Mouse (Mus musculus): ENCODE measurements around the gene Spata1. TPM values are rescaled to one million over a fixed set of nuclear protein-coding genes. Genes with fewer than 3 reads are reported as not detected.

Gene Spata1
- polyA plus RNA-seq, 1 experiment from 2014 or later, result 6.8 TPM

DNA sequence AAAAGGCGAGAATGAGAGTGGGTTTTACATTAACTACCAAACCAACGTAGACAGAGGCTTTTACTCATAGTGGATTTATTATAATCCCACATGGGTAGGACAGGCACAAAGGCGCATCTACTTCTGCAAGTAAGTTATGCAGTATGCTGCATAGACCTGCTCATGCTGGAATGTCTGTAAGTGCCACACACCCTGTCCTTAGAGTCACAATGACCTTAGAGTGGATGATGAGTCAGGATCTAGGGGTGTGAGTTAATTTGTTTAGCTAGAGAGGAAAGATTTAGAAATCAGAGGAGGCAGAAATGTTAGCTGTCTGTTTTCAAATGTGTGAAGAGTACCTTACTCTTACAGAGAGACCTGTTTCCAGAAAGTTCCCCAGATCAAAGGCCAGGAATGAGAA lies 52.0 kb downstream of the Spata1 start:
- 89% methylated on average over 3 of the region's 3 CpGs for WGBS
- H3K27me3 ChIP-seq (ENCODE audit: control insufficient read depth, insufficient read depth, low read length), result no peaks in the 10 kb centered on the region
- no peak overlapping the region for H3K4me3 ChIP-seq (ENCODE audit: low read length)
- H3K4me1 ChIP-seq (ENCODE audit: control insufficient read depth, insufficient read depth, low read length), result no peaks in the 10 kb centered on the region
- H3K4me2 ChIP-seq (replicated peaks; ENCODE audit: low read depth, low read length), result no peak overlapping the region
- H3K9me3 ChIP-seq (ENCODE audit: control insufficient read depth, low read length), result no peaks in the 10 kb centered on the region
- H3K9ac ChIP-seq (ENCODE audit: low read depth, low read length), result no peak overlapping the region
- H3K36me3 ChIP-seq (ENCODE audit: control insufficient read depth, insufficient read depth, low read length), result no peaks in the 10 kb centered on the region
- ATAC-seq (ENCODE audit: low FRiP score, low TSS enrichment), result no peak
- H3K27ac ChIP-seq (ENCODE audit: low read depth, low read length), result no peak overlapping the region

DNA sequence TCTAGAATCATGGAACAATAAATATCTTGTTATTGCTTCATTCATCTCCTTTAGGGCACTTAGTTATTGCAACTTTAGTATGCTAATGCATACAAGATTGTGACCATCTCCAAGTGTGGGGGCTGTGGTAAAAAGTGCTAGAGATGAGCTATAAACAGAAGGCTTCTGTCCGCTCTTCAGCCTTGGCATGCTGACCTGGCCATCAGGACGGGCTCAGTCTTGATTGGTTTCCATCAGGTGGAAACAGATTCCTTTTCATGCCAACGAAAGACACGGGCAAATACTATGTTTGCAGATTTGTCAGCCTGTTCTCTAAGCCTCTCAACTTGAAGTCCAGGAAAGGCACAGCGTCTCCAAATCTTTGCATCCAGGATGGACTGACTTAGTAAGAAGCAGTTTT lies 52.4 kb downstream of the Spata1 start:
- ATAC-seq (ENCODE audit: low FRiP score, low TSS enrichment), result no peak
- H3K9me3 ChIP-seq (ENCODE audit: control insufficient read depth, low read length), result no peaks in the 10 kb centered on the region
- no peak overlapping the region for H3K27ac ChIP-seq (ENCODE audit: low read depth, low read length)
- no peaks in the 10 kb centered on the region for H3K36me3 ChIP-seq (ENCODE audit: control insufficient read depth, insufficient read depth, low read length)
- 91% methylated on average over 5 of the region's 5 CpGs for WGBS
- H3K27me3 ChIP-seq (ENCODE audit: control insufficient read depth, insufficient read depth, low read length), result no peaks in the 10 kb centered on the region
- no peaks in the 10 kb centered on the region for H3K4me1 ChIP-seq (ENCODE audit: control insufficient read depth, insufficient read depth, low read length)
- no peak overlapping the region for H3K4me3 ChIP-seq (ENCODE audit: low read length)
- H3K4me2 ChIP-seq (replicated peaks; ENCODE audit: low read depth, low read length), result no peak overlapping the region
- H3K9ac ChIP-seq (ENCODE audit: low read depth, low read length), result no peak overlapping the region

DNA sequence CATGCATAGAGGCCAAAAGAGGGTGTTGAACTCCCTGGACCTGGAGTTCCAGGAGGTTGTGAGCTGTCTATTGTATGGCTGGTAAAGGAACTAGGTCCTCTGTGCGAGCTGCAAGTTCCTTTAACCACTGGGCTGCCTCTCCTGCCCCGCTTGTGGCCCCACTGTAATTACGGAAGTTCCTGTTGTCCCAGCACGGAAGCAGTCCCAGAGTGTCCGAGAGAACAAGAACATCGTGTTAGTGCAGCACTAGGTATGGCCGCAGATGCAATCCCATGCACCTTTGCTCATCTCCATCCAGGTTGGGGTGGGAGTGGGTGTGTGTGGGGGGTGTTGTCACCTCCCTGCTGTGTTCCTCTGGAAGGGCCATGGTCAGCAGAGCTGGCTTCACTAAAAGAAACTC lies 54.7 kb downstream of the Spata1 start:
- no peaks in the 10 kb centered on the region for H3K4me1 ChIP-seq (ENCODE audit: control insufficient read depth, insufficient read depth, low read length)
- no peaks in the 10 kb centered on the region for H3K9me3 ChIP-seq (ENCODE audit: control insufficient read depth, low read length)
- H3K27me3 ChIP-seq (ENCODE audit: control insufficient read depth, insufficient read depth, low read length), result no peaks in the 10 kb centered on the region
- ATAC-seq (ENCODE audit: low FRiP score, low TSS enrichment), result no peak
- peaks cover 8% of the 10 kb centered on the region; the same call in 1 of the 2 replicates for H3K36me3 ChIP-seq (ENCODE audit: control insufficient read depth, insufficient read depth, low read length)
- no peak overlapping the region for H3K4me3 ChIP-seq (ENCODE audit: low read length)
- WGBS, result 87% methylated on average over 7 of the region's 7 CpGs
- no peak overlapping the region for H3K4me2 ChIP-seq (replicated peaks; ENCODE audit: low read depth, low read length)
- no peak overlapping the region for H3K9ac ChIP-seq (ENCODE audit: low read depth, low read length)
- H3K27ac ChIP-seq (ENCODE audit: low read depth, low read length), result no peak overlapping the region

- no peak overlapping the region for H3K9ac ChIP-seq (ENCODE audit: low read depth, low read length)
- H3K9me3 ChIP-seq (ENCODE audit: control insufficient read depth, low read length), result no peaks in the 10 kb centered on the region
- no peak for ATAC-seq (ENCODE audit: low FRiP score, low TSS enrichment)
- H3K27ac ChIP-seq (ENCODE audit: low read depth, low read length), result no peak overlapping the region
- no peak overlapping the region for H3K4me3 ChIP-seq (ENCODE audit: low read length)
- no peaks in the 10 kb centered on the region for H3K27me3 ChIP-seq (ENCODE audit: control insufficient read depth, insufficient read depth, low read length)
- WGBS, result 96% methylated on average over 7 of the region's 7 CpGs
- no peak overlapping the region for H3K4me2 ChIP-seq (replicated peaks; ENCODE audit: low read depth, low read length)
- no peaks in the 10 kb centered on the region for H3K4me1 ChIP-seq (ENCODE audit: control insufficient read depth, insufficient read depth, low read length)
- H3K36me3 ChIP-seq (ENCODE audit: control insufficient read depth, insufficient read depth, low read length), result peaks cover 13% of the 10 kb centered on the region
Measured at GRCm38 (mm10) chr3:146443380-146443779, 56.2 kb downstream of the Spata1 start.

GRCm38 (mm10) chr3:146442936-146443335 lies 56.6 kb downstream of the Spata1 start:
- Histone ChIP-seq H3K9ac (ENCODE audit: low read depth, low read length) (no peak overlapping the region), H3K27me3 (ENCODE audit: control insufficient read depth, insufficient read depth, low read length) (no peaks in the 10 kb centered on the region), H3K4me3 (ENCODE audit: low read length) (no peak overlapping the region), H3K9me3 (ENCODE audit: control insufficient read depth, low read length) (no peaks in the 10 kb centered on the region), H3K4me1 (ENCODE audit: control insufficient read depth, insufficient read depth, low read length) (no peaks in the 10 kb centered on the region), H3K36me3 (ENCODE audit: control insufficient read depth, insufficient read depth, low read length) (peaks cover 17% of the 10 kb centered on the region), H3K4me2 (replicated peaks; ENCODE audit: low read depth, low read length) (no peak overlapping the region), H3K27ac (ENCODE audit: low read depth, low read length) (no peak overlapping the region)
- WGBS, result 92% methylated on average over 8 of the region's 8 CpGs
- ATAC-seq (ENCODE audit: low FRiP score, low TSS enrichment), result no peak

- H3K9ac ChIP-seq (ENCODE audit: low read depth, low read length), result no peak overlapping the region
- H3K4me2 ChIP-seq (replicated peaks; ENCODE audit: low read depth, low read length), result no peak overlapping the region
- ATAC-seq (ENCODE audit: low FRiP score, low TSS enrichment), result no peak
- H3K27ac ChIP-seq (ENCODE audit: low read depth, low read length), result no peak overlapping the region
- peaks cover 18% of the 10 kb centered on the region for H3K36me3 ChIP-seq (ENCODE audit: control insufficient read depth, insufficient read depth, low read length)
- no peaks in the 10 kb centered on the region for H3K9me3 ChIP-seq (ENCODE audit: control insufficient read depth, low read length)
- H3K4me3 ChIP-seq (ENCODE audit: low read length), result no peak overlapping the region
- H3K4me1 ChIP-seq (ENCODE audit: control insufficient read depth, insufficient read depth, low read length), result no peaks in the 10 kb centered on the region
- WGBS, result 92% methylated on average over 7 of the region's 7 CpGs
- no peaks in the 10 kb centered on the region for H3K27me3 ChIP-seq (ENCODE audit: control insufficient read depth, insufficient read depth, low read length)
Measured at GRCm38 (mm10) chr3:146442484-146442883, 57.1 kb downstream of the Spata1 start.

- Histone ChIP-seq H3K9me3 (ENCODE audit: control insufficient read depth, low read length) (no peaks in the 10 kb centered on the region), H3K4me2 (replicated peaks; ENCODE audit: low read depth, low read length) (no peak overlapping the region), H3K27me3 (ENCODE audit: control insufficient read depth, insufficient read depth, low read length) (no peaks in the 10 kb centered on the region), H3K9ac (ENCODE audit: low read depth, low read length) (no peak overlapping the region), H3K4me1 (ENCODE audit: control insufficient read depth, insufficient read depth, low read length) (no peaks in the 10 kb centered on the region), H3K27ac (ENCODE audit: low read depth, low read length) (no peak overlapping the region), H3K4me3 (ENCODE audit: low read length) (no peak overlapping the region), H3K36me3 (ENCODE audit: control insufficient read depth, insufficient read depth, low read length) (peaks cover 34% of the 10 kb centered on the region)
- ATAC-seq (ENCODE audit: low FRiP score, low TSS enrichment), result no peak
- 91% methylated on average over 7 of the region's 7 CpGs for WGBS
Measured at GRCm38 (mm10) chr3:146440422-146440821, 59.1 kb downstream of the Spata1 start.

DNA sequence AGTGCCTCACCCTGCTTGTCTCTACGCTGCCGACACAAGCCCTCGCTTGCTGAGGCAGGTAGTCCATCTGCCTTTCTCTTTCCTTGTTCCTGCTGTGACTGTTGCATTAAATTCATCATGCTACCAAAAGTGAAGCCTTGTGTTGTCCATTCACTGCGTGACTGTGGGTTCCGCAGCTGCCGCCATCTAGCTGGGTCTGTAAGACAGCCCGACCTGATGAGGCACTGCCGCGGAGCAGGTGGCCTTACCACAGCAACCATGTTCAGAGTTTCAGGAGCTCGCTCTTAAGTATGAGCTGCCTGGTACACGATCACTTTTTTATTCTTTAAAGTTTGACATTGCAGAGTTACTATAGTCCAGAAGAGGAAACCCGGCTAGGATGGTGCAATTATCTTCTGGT lies 59.5 kb downstream of the Spata1 start:
- no peaks in the 10 kb centered on the region for H3K27me3 ChIP-seq (ENCODE audit: control insufficient read depth, insufficient read depth, low read length)
- H3K4me1 ChIP-seq (ENCODE audit: control insufficient read depth, insufficient read depth, low read length), result no peaks in the 10 kb centered on the region
- 93% methylated on average over 12 of the region's 12 CpGs for WGBS
- ATAC-seq (ENCODE audit: low FRiP score, low TSS enrichment), result no peak
- H3K36me3 ChIP-seq (ENCODE audit: control insufficient read depth, insufficient read depth, low read length), result peaks cover 34% of the 10 kb centered on the region
- no peaks in the 10 kb centered on the region for H3K9me3 ChIP-seq (ENCODE audit: control insufficient read depth, low read length)
- no peak overlapping the region for H3K27ac ChIP-seq (ENCODE audit: low read depth, low read length)
- no peak overlapping the region for H3K4me3 ChIP-seq (ENCODE audit: low read length)
- H3K4me2 ChIP-seq (replicated peaks; ENCODE audit: low read depth, low read length), result no peak overlapping the region
- H3K9ac ChIP-seq (ENCODE audit: low read depth, low read length), result no peak overlapping the region

GRCm38 (mm10) chr3:146436114-146436513 lies 63.4 kb downstream of the Spata1 start:
- ATAC-seq (ENCODE audit: low FRiP score, low TSS enrichment), result no peak
- Histone ChIP-seq H3K9me3 (ENCODE audit: control insufficient read depth, low read length) (no peaks in the 10 kb centered on the region), H3K9ac (ENCODE audit: low read depth, low read length) (no peak overlapping the region), H3K27ac (ENCODE audit: low read depth, low read length) (no peak overlapping the region), H3K4me3 (ENCODE audit: low read length) (no peak overlapping the region), H3K27me3 (ENCODE audit: control insufficient read depth, insufficient read depth, low read length) (no peaks in the 10 kb centered on the region), H3K4me1 (ENCODE audit: control insufficient read depth, insufficient read depth, low read length) (no peaks in the 10 kb centered on the region), H3K4me2 (replicated peaks; ENCODE audit: low read depth, low read length) (no peak overlapping the region), H3K36me3 (ENCODE audit: control insufficient read depth, insufficient read depth, low read length) (peaks cover 50% of the 10 kb centered on the region)
- WGBS, result 93% methylated on average over 8 of the region's 8 CpGs

GRCm38 (mm10) chr3:146435533-146435932 lies 64.0 kb downstream of the Spata1 start:
- ATAC-seq (ENCODE audit: low FRiP score, low TSS enrichment), result no peak
- Histone ChIP-seq H3K9ac (ENCODE audit: low read depth, low read length) (no peak overlapping the region), H3K36me3 (ENCODE audit: control insufficient read depth, insufficient read depth, low read length) (peaks cover 54% of the 10 kb centered on the region), H3K4me3 (ENCODE audit: low read length) (no peak overlapping the region), H3K9me3 (ENCODE audit: control insufficient read depth, low read length) (no peaks in the 10 kb centered on the region), H3K27me3 (ENCODE audit: control insufficient read depth, insufficient read depth, low read length) (no peaks in the 10 kb centered on the region), H3K4me1 (ENCODE audit: control insufficient read depth, insufficient read depth, low read length) (no peaks in the 10 kb centered on the region), H3K27ac (ENCODE audit: low read depth, low read length) (no peak overlapping the region), H3K4me2 (replicated peaks; ENCODE audit: low read depth, low read length) (no peak overlapping the region)
- WGBS, result 89% methylated on average over 11 of the region's 11 CpGs
